Mouse (Mus musculus): ENCODE measurements at regions not wholly inside any gene's neighbourhood (a gene's known extent, or its start where the extent isn't known, plus 50 kb on each side); places are given as distances from the start of the nearest gene placed in this dataset.
"Not testable (repeated sequence)": the region's sequence is repeated elsewhere in the genome, so short reads cannot be mapped to it uniquely, and the experiment has no call there.

DNA sequence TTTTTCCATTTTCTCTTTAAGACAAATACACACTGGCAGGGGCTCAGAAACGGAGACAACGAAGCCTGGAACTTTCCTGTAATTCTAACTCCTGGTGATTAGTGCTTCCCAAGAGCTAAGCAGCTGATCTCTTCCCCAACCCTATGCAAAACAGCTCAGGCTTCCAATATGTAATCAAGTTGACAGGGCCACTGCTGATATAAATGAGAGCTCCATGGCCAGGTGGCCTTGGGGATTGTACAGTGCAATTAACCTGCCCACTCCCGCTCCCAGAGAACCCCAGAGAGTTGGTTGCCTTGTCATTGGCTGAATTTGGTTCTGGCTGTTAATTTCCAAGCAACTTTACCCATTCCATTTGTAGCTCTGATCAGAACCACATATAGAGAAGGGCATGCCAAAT lies 67.8 kb downstream of the 4933415F23Rik start:
- in situ Hi-C loops (cut with MboI, MseI), result no loop called here

DNA sequence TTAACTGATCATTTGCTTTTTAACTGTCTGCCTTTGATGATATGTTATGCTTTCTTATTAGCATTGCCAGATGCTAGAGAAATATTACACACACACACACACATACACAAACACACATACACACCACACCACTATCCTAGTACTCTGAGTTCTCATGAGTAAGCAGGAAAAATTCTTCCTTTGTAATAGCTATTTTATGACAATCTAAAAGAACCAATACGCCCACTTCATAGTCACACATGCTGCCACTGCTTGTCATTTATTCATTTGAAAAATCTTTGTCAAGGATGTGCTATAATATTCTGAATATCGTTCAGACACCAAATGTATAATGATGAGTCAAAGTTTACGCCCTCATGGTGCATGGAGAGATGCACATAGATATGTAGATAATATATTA lies 78.5 kb downstream of the 4933415F23Rik start:
- in situ Hi-C loops (cut with MboI, MseI), result no loop called here

DNA sequence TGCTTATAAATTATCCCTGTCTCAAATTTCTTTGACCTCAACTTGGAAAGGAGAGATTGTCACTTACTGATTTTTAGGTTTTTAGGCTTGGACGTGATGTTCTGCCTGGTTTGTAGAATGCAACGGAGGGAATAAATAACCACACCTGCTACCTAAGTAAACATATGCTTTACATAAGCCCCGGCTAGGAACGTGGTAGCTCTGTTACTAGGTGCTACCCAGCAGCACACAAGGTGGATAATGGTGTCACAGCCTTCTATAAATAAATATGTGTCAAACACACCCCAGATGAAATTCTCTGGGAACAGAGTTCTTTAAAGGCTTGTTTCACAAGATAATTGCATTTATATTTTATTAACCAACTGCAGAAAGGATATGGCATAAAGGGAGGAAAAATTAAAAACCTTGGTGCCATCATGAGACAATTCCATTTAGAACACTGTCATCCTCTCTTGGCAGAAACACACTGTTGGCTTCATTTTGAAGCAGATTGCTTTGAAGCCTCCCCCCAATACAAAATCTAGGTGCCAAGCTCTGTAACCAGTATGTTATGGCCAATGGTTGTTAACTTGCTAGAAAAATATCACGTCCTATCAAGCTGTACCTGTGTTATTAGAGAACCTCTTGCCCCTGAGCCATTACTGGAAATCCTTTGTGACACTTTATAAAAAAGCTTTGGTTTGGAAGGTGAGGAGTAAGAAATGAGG lies 94.1 kb downstream of the 4933415F23Rik start:
- in situ Hi-C loops (cut with MboI, MseI), result loop anchor here (10.0 kb wide), 1 partner anchor 577 kb away; no protein-coding TSS in a partner anchor

DNA sequence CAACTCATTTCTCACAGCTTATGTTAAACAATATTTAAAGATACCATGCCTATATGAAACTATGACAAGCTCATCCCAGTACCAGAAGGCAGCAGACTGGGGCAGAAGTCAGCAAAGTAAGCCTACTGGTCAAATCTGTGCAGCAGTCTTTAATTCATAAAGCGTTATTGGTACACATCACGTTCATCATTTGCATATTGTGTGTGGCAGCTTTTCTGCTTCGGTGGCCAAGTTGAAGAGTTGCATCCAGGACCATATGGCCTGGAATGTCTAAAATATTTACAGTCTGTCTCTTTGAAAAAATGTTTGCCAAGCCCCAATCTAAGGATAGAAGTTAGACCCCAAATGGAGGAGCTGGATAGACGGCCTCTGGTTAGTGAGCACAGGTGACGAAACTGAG lies 97.2 kb downstream of the 4933415F23Rik start:
- in situ Hi-C loops (cut with MboI, MseI), result loop anchor here (10.0 kb wide), 1 partner anchor 580 kb away; no protein-coding TSS in a partner anchor

DNA sequence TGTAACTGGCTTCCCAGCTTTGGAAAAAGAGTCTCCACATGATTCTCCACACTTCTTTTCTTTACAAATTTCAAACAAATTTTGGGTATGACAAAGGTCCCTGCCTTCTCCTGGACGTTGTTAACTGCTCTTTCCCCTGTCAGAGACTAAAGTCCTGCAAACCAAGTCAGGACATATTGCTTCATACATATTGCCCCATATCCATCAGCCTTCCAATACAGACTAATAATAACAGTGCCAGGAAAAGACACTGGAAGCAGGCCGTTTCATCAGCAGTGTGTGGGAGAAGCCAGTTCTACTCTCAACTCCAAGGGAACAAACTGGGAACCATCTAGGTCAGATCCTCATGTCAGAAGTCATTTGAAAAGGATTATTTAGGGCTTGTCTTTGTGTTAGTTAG lies 105.4 kb downstream of the 4933415F23Rik start:
- in situ Hi-C loops (cut with MboI, MseI), result no loop called here

DNA sequence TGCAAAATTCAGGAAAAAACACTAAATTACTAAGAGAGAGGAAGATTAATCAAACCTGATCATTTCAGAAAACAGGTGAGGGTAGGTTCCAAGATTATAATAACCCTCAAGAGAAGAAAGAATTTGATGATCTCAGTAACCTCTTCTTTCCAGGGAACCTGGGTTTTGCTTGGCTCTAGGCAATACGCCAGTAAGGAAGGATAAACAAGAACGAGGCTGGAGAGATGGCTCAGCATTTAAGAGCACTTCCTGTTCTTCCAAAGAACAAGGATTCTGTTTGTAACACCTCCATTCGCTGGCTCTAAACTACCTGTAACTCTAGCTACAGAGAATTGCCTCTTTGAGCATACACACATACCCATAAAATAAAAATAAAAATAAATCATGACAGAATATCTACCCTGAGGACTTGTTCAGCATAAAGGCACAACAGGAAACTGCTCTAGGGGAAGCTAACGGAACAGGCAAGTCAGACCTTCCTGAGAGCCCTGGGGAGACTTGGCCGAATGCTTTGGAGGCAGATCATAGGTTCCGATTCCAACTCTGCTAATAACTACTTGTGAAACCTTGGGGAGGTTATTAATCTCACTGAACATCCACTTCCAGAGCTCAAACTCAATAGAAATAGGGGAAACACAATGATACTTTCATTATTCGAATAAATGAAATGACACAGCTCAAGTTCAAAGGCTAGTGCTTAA lies 112.4 kb downstream of the 4933415F23Rik start:
- in situ Hi-C loops (cut with MboI, MseI), result no loop called here

DNA sequence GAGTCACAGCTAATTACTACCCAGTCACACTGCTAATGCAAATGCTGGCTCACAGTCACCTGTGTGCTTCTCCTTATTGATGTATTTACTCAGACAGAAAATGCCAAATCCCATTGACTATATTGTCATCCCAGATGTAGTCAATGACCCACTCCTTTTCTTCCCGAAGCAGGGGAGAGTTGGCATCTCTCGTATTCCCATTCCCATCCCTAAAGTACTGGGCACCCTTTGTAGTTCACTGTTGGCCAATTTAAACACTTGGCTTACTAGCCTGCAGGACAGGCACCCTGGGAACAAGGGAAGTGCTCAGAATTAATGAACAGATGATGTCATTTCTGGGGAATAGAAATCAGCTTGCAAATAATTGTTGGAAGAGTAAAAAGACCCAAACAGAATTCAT lies 114.5 kb downstream of the 4933415F23Rik start:
- in situ Hi-C loops (cut with MboI, MseI), result no loop called here

DNA sequence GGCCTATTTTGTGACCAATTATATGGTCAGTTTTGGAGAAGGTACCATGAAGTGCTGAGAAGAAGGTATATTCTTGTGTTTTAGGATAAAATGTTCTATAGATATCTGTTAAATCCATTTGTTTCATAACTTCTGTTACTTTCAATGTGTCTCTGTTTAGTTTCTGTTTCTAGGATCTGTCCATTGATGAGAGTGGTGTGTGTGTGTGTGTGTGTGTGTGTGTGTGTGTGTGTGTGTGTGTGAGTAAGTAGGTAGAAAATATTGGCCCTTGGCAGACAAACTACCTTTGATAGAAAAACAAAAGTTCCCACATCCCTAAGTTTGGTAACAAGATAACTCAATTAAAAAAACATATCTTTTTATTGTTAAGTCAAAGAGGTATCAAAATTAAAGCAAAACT lies 117.8 kb downstream of the 4933415F23Rik start:
- in situ Hi-C loops (cut with MboI, MseI), result not testable (repeated sequence)

DNA sequence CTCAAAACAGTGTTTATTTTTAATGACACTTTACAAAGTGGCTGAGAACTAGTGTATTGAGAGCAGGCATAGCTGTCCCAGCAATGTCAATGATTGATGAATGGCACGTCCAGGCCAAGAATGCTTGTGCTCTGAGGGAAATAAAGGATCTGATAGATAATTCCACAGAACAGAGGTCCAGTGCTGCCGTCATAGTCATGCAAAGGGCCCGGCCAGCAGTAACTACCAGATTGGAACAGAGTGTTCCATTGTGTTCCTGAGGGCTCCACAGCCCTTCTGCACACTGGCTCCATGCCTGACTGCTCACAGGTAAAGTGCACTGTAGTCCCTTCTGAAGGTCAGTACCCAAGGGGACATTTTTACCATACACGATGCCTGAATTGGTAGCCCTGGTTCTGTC lies 127.1 kb downstream of the 4933415F23Rik start:
- in situ Hi-C loops (cut with MboI, MseI), result no loop called here

DNA sequence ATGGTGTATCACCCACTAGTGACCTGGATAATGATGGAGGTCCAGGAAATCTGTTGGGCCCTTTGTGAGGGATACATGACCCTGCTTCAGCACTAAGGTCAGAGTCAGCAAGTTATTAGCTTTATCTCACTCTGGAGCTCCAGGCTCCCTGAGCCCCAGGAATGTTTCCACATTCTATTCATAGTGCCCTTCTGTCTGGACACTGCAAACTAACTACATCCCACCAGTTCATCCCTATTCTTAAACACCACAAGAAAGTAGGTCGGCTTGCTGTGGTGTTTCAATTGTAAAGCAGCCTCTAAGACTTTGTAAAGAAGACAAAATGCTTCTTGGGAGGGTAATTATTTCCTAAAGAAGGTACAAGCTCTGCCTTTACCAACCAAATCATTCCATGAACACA lies 138.2 kb upstream of the Rims1 start:
- in situ Hi-C loops (cut with MboI, MseI), result no loop called here

DNA sequence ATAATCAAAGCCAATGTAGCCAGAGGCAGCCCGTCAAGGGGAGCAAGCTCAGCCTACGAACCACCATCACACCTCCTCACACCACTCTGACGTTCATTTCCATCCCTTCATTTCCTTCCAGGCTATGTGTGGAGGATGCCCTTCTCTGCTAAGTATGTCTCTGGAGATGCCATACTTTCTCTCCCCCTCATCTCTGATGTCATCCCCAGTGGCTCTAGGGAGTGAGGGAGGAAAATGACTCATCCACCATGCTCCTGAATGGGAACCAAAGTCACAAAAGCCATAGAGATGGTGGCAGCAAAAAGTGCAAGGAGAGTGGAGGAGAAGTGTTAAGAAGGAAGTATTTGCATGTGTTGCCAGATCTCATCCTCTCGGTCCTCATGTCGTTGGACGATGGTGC lies 134.0 kb upstream of the Rims1 start:
- in situ Hi-C loops (cut with MboI, MseI), result no loop called here

DNA sequence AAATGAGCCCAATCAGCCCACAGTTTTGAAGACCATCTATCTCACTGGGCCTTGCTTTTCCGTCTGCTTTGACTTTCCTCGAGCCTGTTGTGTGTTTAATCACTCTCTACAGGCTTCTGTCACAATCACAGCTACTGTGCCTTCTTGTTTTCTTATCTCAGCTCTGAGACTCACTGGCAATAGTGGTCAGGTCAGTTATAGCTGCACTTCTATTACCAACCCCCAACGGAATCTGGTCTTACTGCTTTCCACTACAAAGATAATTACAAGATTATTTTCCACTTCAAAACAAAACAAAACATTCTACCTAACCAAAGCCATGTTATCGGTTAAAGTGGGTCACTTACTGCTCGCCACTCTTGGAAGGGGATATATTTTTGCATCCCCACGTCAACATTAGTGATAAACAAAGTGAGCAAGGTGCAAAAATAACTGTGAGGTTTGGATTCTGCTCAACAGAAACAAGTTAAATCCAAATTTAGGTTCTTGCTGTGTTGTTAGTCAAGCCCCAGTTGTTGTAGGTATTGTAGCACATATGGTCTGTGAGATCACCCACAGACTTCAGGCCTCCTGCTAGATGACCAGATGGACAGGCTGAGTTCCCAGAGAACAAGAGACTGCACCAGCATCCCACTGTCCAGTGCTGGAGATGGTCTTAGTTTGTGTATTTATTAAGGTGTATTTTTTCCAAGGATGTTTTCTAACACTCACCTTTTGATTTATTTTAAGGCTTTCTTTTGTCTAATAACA lies 125.5 kb upstream of the Rims1 start:
- in situ Hi-C loops (cut with MboI, MseI), result no loop called here

DNA sequence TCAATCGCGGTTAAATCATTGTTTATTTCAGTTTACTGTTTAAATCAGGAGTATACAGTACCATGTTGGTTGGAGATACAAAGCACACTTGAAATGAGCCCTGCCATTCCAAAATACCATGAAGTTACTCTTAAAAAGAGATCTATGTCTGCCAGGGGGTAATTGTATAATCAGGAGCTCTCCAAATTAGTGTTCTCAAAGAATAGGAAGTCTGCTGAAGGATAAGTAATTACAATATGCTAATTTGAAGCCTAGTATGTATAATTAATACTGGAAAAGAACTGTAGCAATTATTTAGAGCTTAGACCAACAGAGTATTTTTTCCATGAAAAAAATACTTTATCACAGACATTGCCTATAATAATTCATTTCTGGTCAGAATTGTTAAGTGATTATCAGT lies 97.2 kb upstream of the Rims1 start:
- in situ Hi-C loops (cut with MboI, MseI), result no loop called here

DNA sequence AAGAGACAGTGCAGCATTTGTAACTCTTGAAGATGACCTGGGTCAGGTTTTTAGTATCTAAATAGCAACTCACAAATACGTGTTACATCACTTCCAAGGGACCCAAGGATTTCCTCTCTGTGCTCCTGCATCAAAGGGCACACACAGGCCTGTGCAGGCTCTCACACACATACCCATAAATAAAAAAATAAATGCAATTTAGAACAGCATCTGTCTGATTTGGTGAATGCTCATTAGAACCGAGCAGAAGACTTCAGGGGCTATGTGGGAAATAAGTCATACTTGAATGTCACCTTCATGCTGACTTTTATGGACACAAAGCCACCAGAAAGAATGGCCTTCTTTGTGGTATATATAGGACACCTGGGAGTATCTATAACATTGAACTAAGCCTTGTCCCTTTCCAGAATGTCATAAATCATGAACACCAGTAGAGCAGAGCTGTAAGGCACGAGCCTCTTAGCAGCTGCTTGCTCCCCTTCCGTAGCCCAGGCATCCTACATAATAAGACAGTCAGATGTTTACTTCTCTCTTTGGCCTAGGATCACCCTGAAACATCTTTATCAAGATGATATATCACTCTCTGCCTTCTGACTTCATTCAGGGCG lies 95.3 kb upstream of the Rims1 start:
- in situ Hi-C loops (cut with MboI, MseI), result no loop called here

DNA sequence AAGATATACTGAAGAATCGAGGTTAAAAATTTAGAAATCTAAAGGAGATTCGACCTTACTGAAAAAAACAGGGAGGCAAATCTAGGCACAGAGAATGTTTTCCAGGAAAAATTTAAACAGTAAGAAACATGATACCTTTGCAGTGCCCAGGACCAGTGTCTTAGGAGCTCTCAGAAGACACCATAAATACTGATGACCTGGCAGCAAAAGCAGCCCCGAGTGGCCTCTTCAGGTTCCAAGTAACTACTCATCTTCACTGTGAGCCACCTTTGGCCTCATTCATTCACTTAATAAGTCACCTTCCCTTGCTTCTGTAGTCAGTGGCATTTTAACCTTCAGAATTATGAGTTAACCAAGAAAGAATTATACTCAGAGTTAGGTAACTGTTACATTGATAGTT lies 89.3 kb upstream of the Rims1 start:
- in situ Hi-C loops (cut with MboI, MseI), result no loop called here

DNA sequence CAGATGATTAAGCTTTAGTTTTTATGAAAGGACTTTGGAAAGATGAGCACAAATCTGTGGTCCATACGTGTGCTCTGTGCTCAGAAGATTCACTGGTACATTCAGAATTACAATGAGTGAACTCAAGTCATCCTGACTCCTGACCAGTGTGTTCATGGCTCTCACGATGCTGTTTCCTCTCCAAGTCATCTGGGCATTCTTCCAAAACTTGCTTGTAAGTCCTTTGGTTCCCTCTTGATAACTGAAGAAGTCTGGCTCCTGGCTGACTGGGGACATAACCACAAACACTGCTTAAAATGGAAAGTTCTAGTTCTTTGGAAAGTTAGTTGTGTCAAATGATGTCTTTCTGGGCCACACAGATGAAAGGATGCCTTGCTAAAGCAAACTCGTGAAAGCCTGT lies 57.2 kb upstream of the Rims1 start:
- in situ Hi-C loops (cut with MboI, MseI), result no loop called here
